Mouse (Mus musculus) right cerebral cortex, postnatal 25 days (tissue): ENCODE measurements at regions not wholly inside any gene's neighbourhood (a gene's known extent, or its start where the extent isn't known, plus 50 kb on each side); places are given as distances from the start of the nearest gene placed in this dataset.

Experiments used
- DNase-seq: peaks from one replicate; pipeline ENCODE4 v3.0.0; 2022

- no peak for DNase-seq
Observed at GRCm38 (mm10) chr4:93438587-93439336, 103.5 kb upstream of the Tusc1 start.

GRCm38 (mm10) chr4:93437386-93438130, 102.2 kb upstream of the Tusc1 start:
- DNase-seq, result no peak

- DNase-seq, result no peak
Observed at GRCm38 (mm10) chr4:93412695-93413094, 77.4 kb upstream of the Tusc1 start.

GRCm38 (mm10) chr4:93406876-93407275, 71.6 kb upstream of the Tusc1 start:
- DNase-seq, result no peak

GRCm38 (mm10) chr4:93400579-93400978, 65.3 kb upstream of the Tusc1 start:
- no peak for DNase-seq
